Mouse (Mus musculus): ENCODE measurements around the gene Syngap1. TPM values are rescaled to one million over a fixed set of nuclear protein-coding genes. Genes with fewer than 3 reads are reported as not detected.
"Not testable (repeated sequence)": the region's sequence is repeated elsewhere in the genome, so short reads cannot be mapped to it uniquely, and the experiment has no call there.

Syngap1 gene
- total RNA-seq, 2 experiments from 2014 or later: 463 to 497 TPM

GRCm38 (mm10) chr17:26972107-26972506, 31.1 kb downstream of the Syngap1 start:
- TF ChIP-seq CTCF (conservative IDR thresholded peaks at IDR 0.05): no peak
- peak overlapping the region; percentile 94 for H3K27ac ChIP-seq
- DNase-seq (ENCODE audit: low spot score in 2 of 2): no peak

GRCm38 (mm10) chr17:26972703-26973574, 31.9 kb downstream of the Syngap1 start, which contains the start of gene Zbtb9:
Gene Zbtb9 (plus strand): TSS chr17:26973167.
- Histone ChIP-seq H3K27ac (peak within 1 kb of the TSS; percentile 94), H3K4me3 (peak within 1 kb of the TSS; percentile 84)
- no peak for TF ChIP-seq CTCF (conservative IDR thresholded peaks at IDR 0.05)
- peak; percentile 95 to 96 for DNase-seq (ENCODE audit: low spot score in 2 of 2)

More at GRCm38 (mm10) chr17:26972107-26972506, 31.1 kb downstream of the Syngap1 start:
- peak overlapping the region; percentile 84 for H3K4me3 ChIP-seq

GRCm38 (mm10) chr17:26974547-26974946, 33.5 kb downstream of the Syngap1 start:
- no peak for TF ChIP-seq CTCF (conservative IDR thresholded peaks at IDR 0.05)
- no peak overlapping the region for H3K27ac ChIP-seq
- no peak for DNase-seq (ENCODE audit: low spot score in 2 of 2)
- H3K4me3 ChIP-seq: no peak overlapping the region

GRCm38 (mm10) chr17:26975415-26975814, 34.4 kb downstream of the Syngap1 start:
- Histone ChIP-seq H3K4me3 (no peak overlapping the region), H3K27ac (no peak overlapping the region)
- TF ChIP-seq CTCF (conservative IDR thresholded peaks at IDR 0.05): peak; percentile 58
- no peak for DNase-seq (ENCODE audit: low spot score in 2 of 2)

GRCm38 (mm10) chr17:26977354-26977753, 36.3 kb downstream of the Syngap1 start:
- not testable (repeated sequence) for H3K27ac ChIP-seq; H3K4me3 ChIP-seq; DNase-seq (ENCODE audit: low spot score in 2 of 2)
- TF ChIP-seq CTCF (conservative IDR thresholded peaks at IDR 0.05): peak; percentile 40

- Histone ChIP-seq H3K27ac (no peak overlapping the region), H3K4me3 (no peak overlapping the region)
- no peak for DNase-seq (ENCODE audit: low spot score in 2 of 2)
- no peak for TF ChIP-seq CTCF (conservative IDR thresholded peaks at IDR 0.05)
Measured at GRCm38 (mm10) chr17:26979426-26979825, 38.4 kb downstream of the Syngap1 start.

- peak overlapping the region; percentile 83 for H3K27ac ChIP-seq
- TF ChIP-seq CTCF (conservative IDR thresholded peaks at IDR 0.05): no peak
- no peak overlapping the region for H3K4me3 ChIP-seq
- no peak for DNase-seq (ENCODE audit: low spot score in 2 of 2)
Measured at GRCm38 (mm10) chr17:26981050-26981449, 40.0 kb downstream of the Syngap1 start.

- Histone ChIP-seq H3K4me3 (no peak overlapping the region), H3K27ac (no peak overlapping the region)
- TF ChIP-seq CTCF (conservative IDR thresholded peaks at IDR 0.05): no peak
- no peak for DNase-seq (ENCODE audit: low spot score in 2 of 2)
Measured at GRCm38 (mm10) chr17:26983382-26983781, 42.3 kb downstream of the Syngap1 start.

- DNase-seq (ENCODE audit: low spot score in 2 of 2): no peak
- no peak for TF ChIP-seq CTCF (conservative IDR thresholded peaks at IDR 0.05)
- no peak overlapping the region for H3K4me3 ChIP-seq
- no peak overlapping the region for H3K27ac ChIP-seq
Measured at GRCm38 (mm10) chr17:26985503-26986179, 44.6 kb downstream of the Syngap1 start.

GRCm38 (mm10) chr17:26990521-26990920, 49.5 kb downstream of the Syngap1 start:
- no peak for DNase-seq (ENCODE audit: low spot score in 2 of 2)
- no peak overlapping the region for H3K27ac ChIP-seq
- H3K4me3 ChIP-seq: no peak overlapping the region
- no peak for TF ChIP-seq CTCF (conservative IDR thresholded peaks at IDR 0.05)

- no peak overlapping the region for H3K4me3 ChIP-seq
- no peak for TF ChIP-seq CTCF (conservative IDR thresholded peaks at IDR 0.05)
- no peak overlapping the region for H3K27ac ChIP-seq
- no peak for DNase-seq (ENCODE audit: low spot score in 2 of 2)
Measured at GRCm38 (mm10) chr17:26994410-26994809, 53.4 kb downstream of the Syngap1 start.

GRCm38 (mm10) chr17:26995006-26995405, 54.0 kb downstream of the Syngap1 start:
- Histone ChIP-seq H3K27ac (no peak overlapping the region), H3K4me3 (no peak overlapping the region)
- DNase-seq (ENCODE audit: low spot score in 2 of 2): no peak
- no peak for TF ChIP-seq CTCF (conservative IDR thresholded peaks at IDR 0.05)

GRCm38 (mm10) chr17:26995562-26995961, 54.5 kb downstream of the Syngap1 start:
- Histone ChIP-seq H3K4me3 (no peak overlapping the region), H3K27ac (no peak overlapping the region)
- TF ChIP-seq CTCF (conservative IDR thresholded peaks at IDR 0.05): no peak
- no peak for DNase-seq (ENCODE audit: low spot score in 2 of 2)

All from layer of hippocampus, adult 2 months (tissue).